Mouse (Mus musculus) B cell, adult 2 months (primary cell): ENCODE measurements around the gene Evx2.

ENCODE experiments used
- DNase-seq, 2 experiments: peaks; one replicate each; pipeline ENCODE4 v3.0.0; 2022

Gene Evx2

GRCm38 (mm10) chr2:74659507-74660005 lies at the start of gene Evx2:
Gene Evx2, minus strand, starts transcription at chr2:74659557.
- DNase-seq: peak in 1 of 2 experiments; percentile 20

GRCm38 (mm10) chr2:74708676-74709075 lies 49.3 kb upstream of the Evx2 start:
- no peak for DNase-seq

- DNase-seq: no peak
Measured at GRCm38 (mm10) chr2:74707599-74707998, 48.2 kb upstream of the Evx2 start.

GRCm38 (mm10) chr2:74706393-74706960 lies 47.1 kb upstream of the Evx2 start:
- no peak for DNase-seq

DNA sequence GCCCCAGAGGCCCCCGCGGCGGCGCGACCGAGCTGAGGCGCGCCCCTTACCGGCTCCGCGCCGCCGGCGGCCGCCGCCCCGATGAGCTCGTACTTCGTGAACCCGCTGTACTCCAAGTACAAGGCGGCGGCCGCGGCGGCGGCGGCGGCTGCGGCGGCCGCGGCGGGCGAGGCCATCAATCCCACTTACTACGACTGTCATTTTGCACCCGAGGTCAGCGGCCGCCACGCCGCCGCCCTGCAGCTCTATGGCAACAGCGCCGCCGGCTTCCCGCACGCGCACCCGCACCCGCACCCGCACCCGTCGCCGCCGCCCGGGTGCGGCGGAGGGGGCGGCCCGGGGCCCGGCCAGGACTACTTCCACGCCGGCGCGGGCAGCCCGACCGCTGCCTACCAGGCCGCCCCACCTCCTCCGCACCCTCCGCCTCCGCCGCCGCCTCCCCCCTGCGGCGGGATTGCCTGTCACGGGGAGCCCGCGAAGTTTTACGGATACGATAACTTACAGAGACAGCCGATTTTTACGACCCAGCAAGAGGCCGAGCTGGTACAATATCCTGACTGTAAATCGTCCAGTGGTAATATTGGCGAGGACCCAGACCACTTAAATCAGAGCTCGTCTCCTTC lies 46.2 kb upstream of the Evx2 start:
- peak in 1 of 2 experiments; percentile 31 for DNase-seq

- peak in 1 of 2 experiments; percentile 18 for DNase-seq
Measured at GRCm38 (mm10) chr2:74704999-74705466, 45.7 kb upstream of the Evx2 start.

DNA sequence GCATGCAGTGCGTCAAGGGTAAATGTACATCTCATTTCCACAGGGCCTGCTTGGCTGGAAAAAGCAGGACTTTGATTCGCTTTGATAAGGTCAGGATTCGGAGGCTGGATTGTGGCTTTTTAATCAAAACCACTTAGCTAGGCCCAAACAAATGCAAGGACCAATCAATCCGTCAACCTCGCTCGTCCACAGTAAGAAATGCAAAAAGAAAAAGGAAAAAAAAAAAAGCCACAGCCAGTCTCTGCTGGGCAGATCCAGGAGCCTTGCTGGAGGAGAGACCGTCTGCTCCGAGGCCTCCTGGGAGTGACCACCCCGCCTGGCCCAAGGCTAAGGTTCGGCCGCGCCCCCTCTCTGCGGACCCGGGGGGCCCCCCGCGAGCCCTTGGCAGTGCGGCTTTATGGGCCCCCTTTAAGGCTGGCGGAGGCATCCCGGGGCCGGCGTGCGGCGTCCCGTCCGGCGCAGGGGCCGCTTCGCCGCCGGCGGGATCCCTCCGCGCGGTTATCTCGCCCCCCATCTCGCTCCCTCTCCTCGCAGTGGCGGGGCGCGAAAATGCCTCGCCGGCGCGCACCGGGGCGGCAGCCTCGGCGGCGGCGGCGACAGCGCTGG lies 45.1 kb upstream of the Evx2 start, which contains the start of gene Hoxd8:
TSS of gene Hoxd8 (plus strand) at position 223 of the 606 bp plus-strand sequence.
- no peak for DNase-seq

- DNase-seq: no peak
Measured at GRCm38 (mm10) chr2:74703720-74704392, 44.5 kb upstream of the Evx2 start.

DNA sequence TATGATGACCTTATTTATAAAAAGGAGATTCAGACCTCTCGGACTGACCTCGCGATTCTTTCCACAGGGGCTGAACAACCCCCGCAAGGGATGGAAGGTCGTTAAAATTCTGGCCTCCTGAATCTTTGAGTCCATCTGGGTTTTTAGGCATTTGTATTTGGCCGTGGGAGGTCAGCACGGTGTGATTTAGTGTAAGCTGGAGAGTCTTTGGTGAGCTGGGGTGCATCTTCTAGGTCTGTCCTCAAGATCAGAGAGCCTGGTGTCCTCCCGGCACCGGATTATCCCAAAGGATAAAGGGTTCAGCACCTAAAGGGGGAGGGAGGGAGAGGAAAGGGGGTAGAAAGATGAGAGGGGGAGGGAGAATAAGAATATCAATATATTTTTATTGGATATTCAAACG lies 44.0 kb upstream of the Evx2 start:
- DNase-seq: no peak

- no peak for DNase-seq
Measured at GRCm38 (mm10) chr2:74702820-74703219, 43.5 kb upstream of the Evx2 start.

GRCm38 (mm10) chr2:74701949-74702819 lies 42.8 kb upstream of the Evx2 start:
- DNase-seq: peak; percentile 79

GRCm38 (mm10) chr2:74700546-74701112 lies 41.3 kb upstream of the Evx2 start:
- DNase-seq: no peak

- peak in 1 of 2 experiments; percentile 19 for DNase-seq
Measured at GRCm38 (mm10) chr2:74699664-74700545, 40.5 kb upstream of the Evx2 start.

- no peak for DNase-seq
Measured at GRCm38 (mm10) chr2:74699053-74699430, 39.7 kb upstream of the Evx2 start.

- peak in 1 of 2 experiments; percentile 20 for DNase-seq
Measured at GRCm38 (mm10) chr2:74698201-74699052, 39.1 kb upstream of the Evx2 start.

DNA sequence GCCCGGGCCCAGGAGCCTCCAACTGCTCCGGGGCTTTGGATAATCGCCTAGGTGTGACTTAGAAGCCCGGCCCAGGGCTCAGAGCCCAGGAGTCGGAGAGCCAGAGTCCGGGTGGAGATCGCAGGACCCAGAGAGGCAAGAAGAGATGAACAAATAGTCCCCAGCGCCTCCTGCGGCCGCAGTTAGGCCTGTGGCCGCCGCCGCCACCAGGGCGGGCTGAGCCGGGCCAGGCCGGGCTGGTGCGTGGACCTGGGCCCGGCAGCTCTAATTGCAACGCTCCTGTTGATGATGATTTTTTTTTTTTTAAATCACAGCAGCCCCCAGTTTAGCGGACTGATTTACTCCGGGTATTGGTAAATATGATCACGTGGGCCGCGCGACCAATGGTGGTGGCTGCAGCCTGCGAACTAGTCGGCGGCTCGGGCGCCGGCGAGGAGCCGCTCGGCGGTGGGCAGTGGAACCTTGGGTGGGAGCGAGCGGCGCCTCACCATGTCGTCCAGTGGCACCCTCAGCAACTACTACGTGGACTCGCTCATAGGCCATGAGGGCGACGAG lies 38.3 kb upstream of the Evx2 start, which contains the start of gene Hoxd9:
TSS of gene Hoxd9 (plus strand) at position 161 of the 555 bp plus-strand sequence.
- peak in 1 of 2 experiments; percentile 39 for DNase-seq

- no peak for DNase-seq
Measured at GRCm38 (mm10) chr2:74696442-74697335, 37.3 kb upstream of the Evx2 start.

DNA sequence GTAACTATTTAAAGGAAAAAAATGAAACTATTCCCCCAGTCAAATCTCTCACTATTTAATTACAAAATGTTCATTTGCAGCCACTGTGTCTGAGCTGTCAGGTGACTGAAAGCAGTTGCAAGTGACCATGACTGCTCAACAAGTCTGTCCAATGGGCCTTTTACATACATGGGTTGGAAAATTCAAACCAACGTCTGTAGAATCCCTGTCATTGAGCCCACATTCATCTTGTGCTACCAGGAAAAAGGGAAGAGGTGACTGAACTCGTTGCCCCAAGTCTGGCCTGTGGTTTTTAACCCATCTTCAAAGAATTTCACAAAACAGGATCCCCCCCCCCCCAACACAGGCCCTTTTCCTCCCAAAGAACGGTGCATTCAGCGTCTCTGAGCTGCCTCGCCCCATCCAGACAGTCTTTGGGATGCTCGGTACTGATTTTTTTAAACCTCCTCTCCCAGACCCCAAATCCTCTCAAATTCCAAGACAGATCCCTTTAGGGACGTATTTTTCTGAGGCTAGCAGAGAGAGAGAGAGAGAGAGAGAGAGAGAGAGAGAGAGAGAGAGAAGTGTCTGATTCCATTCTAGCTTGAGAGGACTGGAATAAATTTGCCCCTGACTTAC lies 36.6 kb upstream of the Evx2 start:
- no peak for DNase-seq
